Mouse (Mus musculus) liver, embryonic 14.5 days (tissue): ENCODE measurements around the gene 4930519P11Rik. TPM values are rescaled to one million over a fixed set of nuclear protein-coding genes. Genes with fewer than 3 reads are reported as not detected.

Experiments used
- ATAC-seq: fragments of 200-750 bp; cut with Nextera tagmentation; 2 replicates; pipeline ENCODE4 v1.8.0; 2017; ENCODE audit warnings: moderate number of reproducible peaks, mild to moderate bottlenecking, moderate library complexity; ENCODE audit not compliant: insufficient read depth
- DNase-seq, 3 experiments: peaks; one replicate each; pipeline ENCODE4 v3.0.0-alpha.2; 2012 to 2013; ENCODE audit warnings: low read depth in 3 of 3, low spot score in 3 of 3
- H3K27ac ChIP-seq: fragments of 300-500 bp; sonication (generic); 2 replicates; pipeline ENCODE4 v1.5.1; 2014; ENCODE audit warnings: moderate library complexity, mild to moderate bottlenecking, control low read depth, inconsistent platforms
- H3K27me3 ChIP-seq: fragments of 300-500 bp; sonication (generic); 2 replicates; pipeline ENCODE4 v1.6.1; 2014; ENCODE audit warnings: mild to moderate bottlenecking, low read length, moderate library complexity; ENCODE audit not compliant: control insufficient read depth, insufficient read depth
- H3K36me3 ChIP-seq: fragments of 300-500 bp; sonication (generic); replicated peaks from 2 replicates; pipeline ENCODE4 v1.6.1; 2014; ENCODE audit warnings: low read depth; ENCODE audit not compliant: control insufficient read depth, insufficient read depth
- H3K4me1 ChIP-seq, 2 experiments: fragments of 200-500 bp in 1 of 2; fragments of 300-500 bp in 1 of 2; sonication (generic) in 1 of 2; replicated peaks; 2 replicates each; pipeline ENCODE4 v1.6.1; 2012 to 2014; ENCODE audit warnings: antibody characterized with exemption in 1 of 2, inconsistent platforms in 1 of 2, low read length in 1 of 2; ENCODE audit not compliant: control insufficient read depth in 2 of 2, insufficient read depth in 2 of 2
- H3K4me2 ChIP-seq: fragments of 300-500 bp; sonication (generic); 2 replicates; pipeline ENCODE4 v1.6.1; 2014; ENCODE audit warnings: low read depth, mild to moderate bottlenecking, control low read depth, moderate library complexity
- H3K4me3 ChIP-seq, 2 experiments: fragments of 200-500 bp in 1 of 2; fragments of 300-500 bp in 1 of 2; sonication (generic) in 1 of 2; 2 replicates each; pipeline ENCODE4 v1.5.1; 2012 to 2014; ENCODE audit warnings: low read depth in 2 of 2, low read length in 2 of 2, mild to moderate bottlenecking in 2 of 2, control low read depth in 1 of 2, inconsistent platforms in 1 of 2, moderate library complexity in 1 of 2; ENCODE audit not compliant: insufficient read depth in 1 of 2
- H3K9ac ChIP-seq: fragments of 300-500 bp; sonication (generic); replicated peaks from 2 replicates; pipeline ENCODE4 v1.6.1; 2014; ENCODE audit warnings: mild to moderate bottlenecking, control low read depth, moderate library complexity
- H3K9me3 ChIP-seq: fragments of 300-500 bp; sonication (generic); 2 replicates; pipeline ENCODE4 v1.6.1; 2016; ENCODE audit warnings: low read length, mixed read lengths; ENCODE audit not compliant: control insufficient read depth
- CTCF ChIP-seq: IDR thresholded peaks from 2 replicates; pipeline ENCODE4 v1.5.1; 2016; ENCODE audit warnings: antibody characterized with exemption, low read depth, control low read depth
- EP300 ChIP-seq: IDR thresholded peaks from 2 replicates; pipeline ENCODE4 v1.6.1; 2016; ENCODE audit warnings: antibody characterized with exemption, low read depth
- whole genome bisulfite sequencing: fragments of 180-500 bp; shearing (Covaris S2); extraction: QIAGEN DNeasy Blood & Tissue Kit; methylation state at CpG from one replicate; pipeline ENCODE4 v1.1.7; 2014; ENCODE audit not compliant: insufficient replicate concordance; 5-methylcytosine and 5-hydroxymethylcytosine counted together
- polyA plus RNA-seq, 2 experiments: library from polyadenylated mRNA; depleted of rRNA in 1 of 2; stranded (reverse) in 1 of 2; unstranded in 1 of 2; fragments of >200 nt; fragmentation: Nextera tagmentation in 1 of 2; extraction: Ambion mirVana in 1 of 2; gene quantifications; 2 replicates each; pipeline versions ENCODE4 v1.2.1 to v1.2.3; 2012 to 2014

The 4930519P11Rik gene
- polyA plus RNA-seq (2012; rRNA removed) (0.35 TPM in 1 of 2 replicates, not detected in the other), polyA plus RNA-seq (2014; fragmentation: Nextera tagmentation; extraction: Ambion mirVana) (0.32 TPM in 1 of 2 replicates, not detected in the other)

DNA sequence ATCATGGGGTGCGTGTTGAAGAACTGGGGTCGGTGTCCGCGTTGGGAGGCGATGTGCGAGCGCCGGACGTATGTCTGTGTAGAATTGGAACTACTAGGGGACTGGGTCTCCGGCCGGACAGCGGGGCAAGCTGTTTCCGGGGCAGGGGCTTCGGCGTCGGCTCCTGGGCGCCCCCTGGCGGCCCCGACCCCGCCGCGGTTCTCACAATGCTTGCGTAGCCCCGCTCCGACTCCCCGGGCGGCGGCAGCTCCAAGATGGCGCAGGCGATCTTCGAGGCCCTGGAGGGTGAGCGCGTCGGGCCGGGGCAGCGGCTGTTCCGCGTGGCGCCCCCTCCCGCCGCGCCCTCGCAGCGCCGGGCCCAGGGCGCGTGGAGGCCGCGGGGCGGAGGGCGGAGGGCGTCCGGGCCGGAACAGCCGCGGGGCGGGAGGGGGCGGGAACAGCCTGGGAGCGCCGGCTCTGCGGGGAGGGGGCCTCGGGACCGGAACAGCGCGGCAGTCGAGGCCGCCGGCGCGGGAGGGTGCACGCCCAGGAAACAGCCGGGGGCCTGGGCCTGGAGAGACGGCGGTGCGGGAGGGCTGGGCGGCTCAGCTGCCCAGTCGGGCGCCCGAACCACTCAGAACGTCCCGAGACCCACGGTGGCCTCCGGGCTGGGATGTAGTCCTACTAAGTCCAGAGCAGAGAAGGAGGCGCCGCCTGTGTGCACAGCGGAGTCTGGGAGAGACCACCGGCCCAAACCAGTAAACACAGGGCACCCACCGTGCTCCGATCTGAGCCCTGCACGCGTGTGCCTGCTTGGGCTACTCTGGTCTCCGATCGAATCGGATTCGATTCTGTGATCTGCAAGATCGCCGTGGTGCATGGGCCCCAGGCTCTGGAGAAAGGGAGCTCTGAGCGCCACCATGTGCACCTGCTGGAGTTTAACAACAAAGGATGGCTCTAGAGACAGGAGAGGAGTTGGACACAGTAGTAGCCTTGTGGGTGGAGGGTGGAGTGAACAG is at the start of gene 4930519P11Rik, which contains the start of gene Zfp341:
Gene 4930519P11Rik (minus strand): TSS at position 320 of the 998 bp plus-strand sequence.
Gene Zfp341 (plus strand): TSS at position 180 of the 998 bp plus-strand sequence.
- ATAC-seq (peak; percentile 86), DNase-seq (peak; percentile 68 to 77 (median 70))
- Histone ChIP-seq H3K4me2 (peak within 1 kb of the TSS; percentile 86), H3K27ac (peak within 1 kb of the TSS; percentile 73), H3K4me1 (peaks cover 29 to 42% of the 10 kb centered on the region in 2 experiments), H3K9ac (peak within 1 kb of the TSS; percentile 82), H3K27me3 (no peaks in the 10 kb centered on the region), H3K4me3 (peak within 1 kb of the TSS; percentile 71 to 93), H3K36me3 (no peaks in the 10 kb centered on the region), H3K9me3 (no peaks in the 10 kb centered on the region)
- TF ChIP-seq EP300 (no peak), CTCF (peak; percentile 77)
- WGBS, result under 1% methylated on average over 88 of the region's 98 CpGs

DNA sequence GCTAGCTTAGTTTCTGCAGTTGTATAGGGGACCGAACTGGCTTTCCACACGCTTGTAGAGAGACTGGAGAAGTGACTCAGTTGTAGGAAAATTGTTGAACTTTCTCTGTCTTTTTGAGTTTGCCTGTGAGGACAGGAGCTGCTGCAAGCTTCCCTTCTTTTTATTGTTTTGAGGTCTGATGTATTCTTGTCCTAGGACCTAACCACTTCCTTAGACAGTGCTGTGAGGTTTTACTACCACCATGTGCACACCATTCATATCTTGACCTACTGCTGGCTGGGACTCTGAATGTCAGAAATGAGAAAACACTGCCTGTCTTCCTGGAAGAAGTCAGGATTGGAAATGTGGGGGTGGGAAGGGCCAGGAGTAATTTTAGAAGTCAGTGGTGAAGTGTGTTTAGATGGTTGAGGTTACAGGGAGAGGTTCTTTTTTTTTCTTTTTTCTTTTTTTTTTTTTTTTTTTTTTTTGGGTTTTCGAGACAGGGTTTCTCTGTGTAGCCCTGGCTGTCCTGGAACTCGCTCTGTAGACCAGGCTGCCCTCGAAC is 46.4 kb upstream of the 4930519P11Rik start:
- Histone ChIP-seq H3K36me3 (peaks cover 4% of the 10 kb centered on the region; the same call in 1 of the 2 replicates), H3K4me1 (peaks cover 23 to 26% of the 10 kb centered on the region in 2 experiments), H3K9ac (peak overlapping the region; percentile 98), H3K27me3 (no peaks in the 10 kb centered on the region), H3K4me2 (peak overlapping the region; percentile 77), H3K9me3 (no peaks in the 10 kb centered on the region), H3K4me3 (peak overlapping the region in 1 of 2 experiments; percentile 98; a peak in 1 of 4 replicates), H3K27ac (peak overlapping the region; percentile 55)
- no peak for TF ChIP-seq CTCF
- no peak for TF ChIP-seq EP300
- ATAC-seq (no peak), DNase-seq (no peak)
- 68% methylated on average over 4 of the region's 5 CpGs for WGBS

DNA sequence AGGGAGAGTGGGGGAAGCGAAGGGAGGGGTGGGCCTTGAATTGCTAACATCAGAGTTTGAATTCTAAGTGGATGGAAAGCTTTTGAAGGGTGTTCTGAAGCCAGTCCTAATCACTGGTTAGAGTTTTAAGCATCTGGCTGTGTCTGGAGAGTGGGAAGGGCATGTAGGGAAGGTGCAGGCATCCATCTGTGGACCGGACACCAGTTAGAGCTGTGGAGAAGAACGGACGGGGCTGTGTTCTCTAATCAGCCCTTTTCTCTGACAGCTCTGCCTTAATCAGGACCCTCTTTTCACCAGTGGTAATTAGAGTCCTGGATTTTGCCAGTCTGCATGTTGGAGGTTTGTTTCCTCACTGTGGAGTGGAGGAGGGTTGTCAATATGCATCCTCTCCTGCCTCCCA is 45.8 kb upstream of the 4930519P11Rik start:
- Histone ChIP-seq H3K4me1 (peaks cover 23 to 29% of the 10 kb centered on the region in 2 experiments), H3K27ac (peak overlapping the region; percentile 55), H3K9ac (peak overlapping the region; percentile 98), H3K9me3 (no peaks in the 10 kb centered on the region), H3K27me3 (no peaks in the 10 kb centered on the region), H3K4me2 (peak overlapping the region; percentile 77), H3K36me3 (peaks cover 4% of the 10 kb centered on the region; the same call in 1 of the 2 replicates), H3K4me3 (peak overlapping the region in 1 of 2 experiments; percentile 98; a peak in 1 of 4 replicates)
- WGBS, result 64% methylated on average over 4 of the region's 4 CpGs
- DNase-seq (no peak), ATAC-seq (no peak)
- TF ChIP-seq EP300, result no peak
- no peak for TF ChIP-seq CTCF

DNA sequence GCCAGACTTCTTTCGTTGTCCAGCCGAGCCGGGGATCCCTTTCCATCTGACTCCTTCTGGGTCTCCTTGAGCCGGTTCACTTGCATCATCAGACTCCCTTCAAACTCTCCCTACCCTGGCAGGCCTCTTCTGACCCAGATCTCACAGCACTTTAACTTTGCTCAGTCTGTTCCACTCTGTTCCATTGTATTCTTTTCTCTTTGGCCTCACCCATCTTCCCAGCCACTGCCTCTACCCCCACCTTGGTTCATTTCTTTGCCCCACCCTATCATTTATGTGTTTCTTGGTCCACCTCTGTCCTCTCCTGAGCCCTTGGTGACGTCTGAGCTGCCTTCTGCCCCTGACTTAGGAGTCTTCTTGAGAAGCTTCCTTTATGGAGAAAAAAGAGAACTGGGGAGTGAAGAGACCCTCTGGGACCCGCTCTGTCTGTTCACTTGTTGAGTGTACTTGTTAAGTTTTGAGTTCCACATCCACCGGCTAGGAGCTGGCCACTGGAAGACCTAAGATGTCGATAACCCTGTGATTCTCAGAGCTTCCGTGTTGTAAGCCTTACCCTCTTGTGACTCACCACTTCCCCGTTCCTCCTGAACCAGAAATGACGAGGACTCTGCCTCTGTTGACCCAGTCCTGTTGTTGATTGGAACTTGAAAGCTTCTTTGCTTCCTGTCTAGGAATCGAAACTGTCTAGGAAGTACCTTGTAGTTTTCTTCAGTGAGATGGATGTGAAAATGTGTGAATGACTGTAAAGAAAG is 44.4 kb upstream of the 4930519P11Rik start:
- TF ChIP-seq CTCF, result no peak
- TF ChIP-seq EP300, result no peak
- Histone ChIP-seq H3K9ac (peak overlapping the region; percentile 98), H3K4me3 (peak overlapping the region; percentile 95 to 98), H3K4me1 (peaks cover 23 to 29% of the 10 kb centered on the region in 2 experiments), H3K4me2 (peak overlapping the region; percentile 77), H3K9me3 (no peaks in the 10 kb centered on the region), H3K27ac (peak overlapping the region; percentile 91), H3K27me3 (no peaks in the 10 kb centered on the region), H3K36me3 (peaks cover 4% of the 10 kb centered on the region; the same call in 1 of the 2 replicates)
- ATAC-seq, result peak; percentile 3; the same call in 1 of the 2 replicates
- DNase-seq, result peak; percentile 47 to 68 (median 55)
- WGBS, result 0% methylated on average over 12 of the region's 12 CpGs
